Mouse (Mus musculus): ENCODE measurements around the gene Olfr739. TPM values are rescaled to one million over a fixed set of nuclear protein-coding genes. Genes with fewer than 3 reads are reported as not detected.

Olfr739 gene
- polyA plus RNA-seq (2014; fragmentation: Nextera tagmentation; extraction: Ambion mirVana): not detected in 2 replicates

- Histone ChIP-seq H3K36me3 (ENCODE audit: insufficient read depth) (no peaks in the 10 kb centered on the region), H3K4me2 (no peak within 1 kb of the TSS), H3K9ac (no peak within 1 kb of the TSS), H3K4me3 (ENCODE audit: low read depth, low read length) (no peak within 1 kb of the TSS), H3K4me1 (ENCODE audit: insufficient read depth) (no peaks in the 10 kb centered on the region), H3K27ac (ENCODE audit: low read depth) (no peak within 1 kb of the TSS), H3K27me3 (ENCODE audit: insufficient read depth, low read length) (no peaks in the 10 kb centered on the region), H3K9me3 (ENCODE audit: low read depth, low read length) (no peaks in the 10 kb centered on the region)
- no peak for TF ChIP-seq CTCF (IDR thresholded peaks at IDR 0.05; ENCODE audit: low read depth)
- DNase-seq (no peak), ATAC-seq (ENCODE audit: insufficient read depth) (no peak)
- 60% methylated on average over 2 of the region's 2 CpGs for WGBS
Observed at GRCm38 (mm10) chr14:50418326-50418725, at the start of gene Olfr739. Gene Olfr739, plus strand, starts transcription at chr14:50418626.

- Histone ChIP-seq H3K4me2 (no peak within 1 kb of the TSS), H3K9me3 (ENCODE audit: low read depth, low read length) (no peaks in the 10 kb centered on the region), H3K4me1 (ENCODE audit: insufficient read depth) (no peaks in the 10 kb centered on the region), H3K4me3 (ENCODE audit: low read depth, low read length) (no peak within 1 kb of the TSS), H3K27me3 (ENCODE audit: insufficient read depth, low read length) (no peaks in the 10 kb centered on the region), H3K27ac (ENCODE audit: low read depth) (no peak within 1 kb of the TSS), H3K36me3 (ENCODE audit: insufficient read depth) (no peaks in the 10 kb centered on the region), H3K9ac (no peak within 1 kb of the TSS)
- TF ChIP-seq CTCF (IDR thresholded peaks at IDR 0.05; ENCODE audit: low read depth): no peak
- ATAC-seq (ENCODE audit: insufficient read depth): no peak
- WGBS: 70% methylated on average over 2 of the region's 2 CpGs
- DNase-seq: no peak
Observed at GRCm38 (mm10) chr14:50380863-50381262, 37.6 kb upstream of the Olfr739 start, which contains the start of gene Olfr736. Gene Olfr736, plus strand, starts transcription at chr14:50381163.

DNA sequence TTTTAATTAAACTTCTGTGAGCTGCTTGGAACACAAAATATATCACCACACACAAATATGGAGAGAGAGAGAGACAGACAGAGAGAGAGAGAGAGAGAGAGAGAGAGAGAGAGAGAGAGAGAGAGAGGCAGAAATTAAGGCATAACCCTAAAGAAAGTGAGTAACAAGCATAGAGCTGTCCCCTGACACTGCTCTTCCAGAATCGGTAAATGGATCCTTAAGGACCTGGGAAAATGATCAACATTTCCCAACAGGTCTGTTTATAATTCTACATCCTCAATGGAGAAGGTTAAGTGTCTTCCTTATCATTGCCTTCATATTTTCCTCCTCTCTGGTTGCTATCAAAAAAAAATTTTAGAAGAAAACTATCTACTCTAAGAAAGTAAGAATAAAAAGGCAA lies 11.2 kb upstream of the Olfr739 start, which contains the start of gene Olfr738:
Gene Olfr738, plus strand, starts transcription at position 301 of the 400 bp plus-strand sequence.
- Histone ChIP-seq H3K4me1 (ENCODE audit: insufficient read depth) (no peaks in the 10 kb centered on the region), H3K9ac (no peak within 1 kb of the TSS), H3K27me3 (ENCODE audit: insufficient read depth, low read length) (no peaks in the 10 kb centered on the region), H3K9me3 (ENCODE audit: low read depth, low read length) (no peaks in the 10 kb centered on the region), H3K36me3 (ENCODE audit: insufficient read depth) (no peaks in the 10 kb centered on the region), H3K4me3 (ENCODE audit: low read depth, low read length) (no peak within 1 kb of the TSS), H3K4me2 (no peak within 1 kb of the TSS), H3K27ac (ENCODE audit: low read depth) (no peak within 1 kb of the TSS)
- TF ChIP-seq CTCF (IDR thresholded peaks at IDR 0.05; ENCODE audit: low read depth): no peak
- DNase-seq: no peak
- 63% methylated on average over 1 of the region's 1 CpGs for WGBS
- ATAC-seq (ENCODE audit: insufficient read depth): no peak

GRCm38 (mm10) chr14:50445245-50445644 lies 26.8 kb downstream of the Olfr739 start, which contains the start of gene Olfr740:
Gene Olfr740, plus strand, starts transcription at chr14:50445545.
- DNase-seq: no peak
- no peaks in the 10 kb centered on the region for H3K27me3 ChIP-seq (ENCODE audit: insufficient read depth, low read length)
- no peak within 1 kb of the TSS for H3K9ac ChIP-seq
- no peaks in the 10 kb centered on the region for H3K36me3 ChIP-seq (ENCODE audit: insufficient read depth)
- TF ChIP-seq CTCF (IDR thresholded peaks at IDR 0.05; ENCODE audit: low read depth): no peak
- no peak within 1 kb of the TSS for H3K4me3 ChIP-seq (ENCODE audit: low read depth, low read length)
- no peak within 1 kb of the TSS for H3K27ac ChIP-seq (ENCODE audit: low read depth)
- H3K9me3 ChIP-seq (ENCODE audit: low read depth, low read length): no peaks in the 10 kb centered on the region
- H3K4me1 ChIP-seq (ENCODE audit: insufficient read depth): no peaks in the 10 kb centered on the region
- no peak within 1 kb of the TSS for H3K4me2 ChIP-seq
- 72% methylated on average over 3 of the region's 3 CpGs for WGBS
- no peak for ATAC-seq (ENCODE audit: insufficient read depth)

DNA sequence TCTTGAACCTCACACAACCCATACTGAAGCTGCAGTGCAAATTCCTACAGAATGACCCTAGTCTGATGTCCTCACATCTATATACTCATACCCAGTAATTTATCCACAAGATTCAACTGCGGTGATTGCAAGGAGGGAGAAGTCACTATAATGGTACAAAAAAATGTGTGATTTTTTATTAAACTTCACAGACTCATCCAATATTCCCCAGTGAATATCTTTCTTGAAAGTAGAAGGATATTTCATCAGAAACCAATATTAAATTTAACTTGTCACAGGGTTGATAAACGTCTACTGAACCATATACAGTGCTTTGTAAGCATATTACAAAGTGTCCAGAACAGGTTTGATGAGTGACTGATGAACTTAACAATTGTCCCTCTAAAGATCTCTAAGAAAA lies 54.0 kb downstream of the Olfr739 start, which contains the start of gene Olfr741:
Gene Olfr741, plus strand, starts transcription at position 301 of the 400 bp plus-strand sequence.
- Histone ChIP-seq H3K4me1 (ENCODE audit: insufficient read depth) (no peaks in the 10 kb centered on the region), H3K36me3 (ENCODE audit: insufficient read depth) (no peaks in the 10 kb centered on the region), H3K9me3 (ENCODE audit: low read depth, low read length) (no peaks in the 10 kb centered on the region), H3K9ac (no peak within 1 kb of the TSS), H3K27ac (ENCODE audit: low read depth) (no peak within 1 kb of the TSS), H3K4me2 (no peak within 1 kb of the TSS), H3K4me3 (ENCODE audit: low read depth, low read length) (no peak within 1 kb of the TSS), H3K27me3 (ENCODE audit: insufficient read depth, low read length) (no peaks in the 10 kb centered on the region)
- ATAC-seq (ENCODE audit: insufficient read depth) (no peak), DNase-seq (no peak)
- TF ChIP-seq CTCF (IDR thresholded peaks at IDR 0.05; ENCODE audit: low read depth): no peak
- WGBS: 71% methylated on average over 2 of the region's 2 CpGs

Other genes starting within 250 kb of the Olfr739 start
- not detected in 2 replicates for gene Olfr730, start 230.4 kb upstream of the Olfr739 start, polyA plus RNA-seq (2014; fragmentation: Nextera tagmentation; extraction: Ambion mirVana)
- gene Olfr731, start 176.8 kb upstream of the Olfr739 start, polyA plus RNA-seq (2014; fragmentation: Nextera tagmentation; extraction: Ambion mirVana): not detected in 2 replicates
- not detected in 2 replicates for gene Olfr732, start 134.4 kb upstream of the Olfr739 start, polyA plus RNA-seq (2014; fragmentation: Nextera tagmentation; extraction: Ambion mirVana)
- gene Olfr733, start 117.1 kb upstream of the Olfr739 start, polyA plus RNA-seq (2014; fragmentation: Nextera tagmentation; extraction: Ambion mirVana): not detected in 2 replicates
- gene Olfr734, start 91.9 kb upstream of the Olfr739 start, polyA plus RNA-seq (2014; fragmentation: Nextera tagmentation; extraction: Ambion mirVana): not detected in 2 replicates
- gene Olfr735, start 69.8 kb upstream of the Olfr739 start, polyA plus RNA-seq (2014; fragmentation: Nextera tagmentation; extraction: Ambion mirVana): not detected in 2 replicates
- not detected in 2 replicates for gene Tlr11, start 60.7 kb upstream of the Olfr739 start, polyA plus RNA-seq (2014; fragmentation: Nextera tagmentation; extraction: Ambion mirVana)
- not detected in 2 replicates for gene Olfr736, start 37.5 kb upstream of the Olfr739 start, polyA plus RNA-seq (2014; fragmentation: Nextera tagmentation; extraction: Ambion mirVana)
- gene Olfr738, start 11.1 kb upstream of the Olfr739 start, polyA plus RNA-seq (2014; fragmentation: Nextera tagmentation; extraction: Ambion mirVana): not detected in 2 replicates
- not detected in 2 replicates for gene Olfr740, start 26.9 kb downstream of the Olfr739 start, polyA plus RNA-seq (2014; fragmentation: Nextera tagmentation; extraction: Ambion mirVana)
- gene Olfr741, start 54.1 kb downstream of the Olfr739 start, polyA plus RNA-seq (2014; fragmentation: Nextera tagmentation; extraction: Ambion mirVana): not detected in 2 replicates
- not detected in 2 replicates for gene Olfr742, start 85.0 kb downstream of the Olfr739 start, polyA plus RNA-seq (2014; fragmentation: Nextera tagmentation; extraction: Ambion mirVana)
- gene Olfr743, start 103.2 kb downstream of the Olfr739 start, polyA plus RNA-seq (2014; fragmentation: Nextera tagmentation; extraction: Ambion mirVana): not detected in 2 replicates
- not detected in 2 replicates for gene Olfr744, start 196.3 kb downstream of the Olfr739 start, polyA plus RNA-seq (2014; fragmentation: Nextera tagmentation; extraction: Ambion mirVana)
- not detected in 2 replicates for gene Olfr745, start 220.8 kb downstream of the Olfr739 start, polyA plus RNA-seq (2014; fragmentation: Nextera tagmentation; extraction: Ambion mirVana)
- gene Olfr746, start 228.5 kb downstream of the Olfr739 start, polyA plus RNA-seq (2014; fragmentation: Nextera tagmentation; extraction: Ambion mirVana): not detected in 2 replicates